Mouse (Mus musculus): ENCODE measurements around the gene Mea1.

DNA sequence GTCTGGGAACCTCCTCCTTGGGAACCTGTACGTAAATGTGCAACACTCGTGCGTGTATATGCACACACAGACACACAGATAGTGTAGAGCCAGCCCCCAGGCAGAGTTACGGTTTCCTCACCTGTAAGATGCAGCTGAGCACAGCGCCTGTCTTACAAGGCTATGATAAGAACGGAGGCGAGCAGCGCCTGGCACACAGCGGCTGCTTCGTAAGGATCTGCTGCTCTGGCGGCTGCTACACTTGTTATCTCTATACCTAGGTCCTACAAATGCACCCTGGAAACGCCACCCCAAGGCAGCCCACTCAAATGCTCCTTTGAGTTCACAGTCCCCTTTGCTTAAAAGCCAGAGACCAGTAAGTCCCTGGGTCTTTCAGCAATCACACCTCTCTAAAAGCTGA, 12.1 kb downstream of the Mea1 start:
- TF ChIP-seq CTCF (IDR thresholded peaks at IDR 0.05; ENCODE audit: low read depth) (no peak), EP300 (IDR thresholded peaks at IDR 0.05; ENCODE audit: low read depth) (no peak)

Measured in heart, postnatal 0 days (tissue).